Comparison of ENCODE assay signal across 9 mouse cellular contexts in genomic region chr11:94570612-94571011, GRCm38 (mm10). TPM values are rescaled to one million over a fixed set of nuclear protein-coding genes. Genes with fewer than 3 reads are reported as not detected.
DNase-seq lines count a peak whose midpoint lies in the region; ATAC-seq lines count a peak whose summit lies in the region.
"Had no signal": no experiment of that assay in that cellular context is flagged by ENCODE, and none has a peak within 500 bp of the region (broad histone marks: within the 10 kb centered on the region; RNA-seq: fewer than 3 reads in every experiment).

No protein-coding gene starts in this region.

- no peak for ATAC-seq in liver, embryonic 11.5 days (replicated peaks; ENCODE audit: low FRiP score)
- ATAC-seq in midbrain, embryonic 16.5 days: no peak

- H3K4me1 ChIP-seq in liver, embryonic 11.5 days (replicated peaks; ENCODE audit: control insufficient read depth, insufficient read depth, low read length): peaks cover 2% of the 10 kb centered on the region; the same call in 1 of the 2 replicates
- H3K4me1 ChIP-seq in midbrain, embryonic 16.5 days (ENCODE audit: control insufficient read depth, insufficient read depth, low read length): no peaks in the 10 kb centered on the region

- H3K4me3 ChIP-seq in liver, embryonic 11.5 days (ENCODE audit: low read depth, low read length): no peak overlapping the region
- H3K4me3 ChIP-seq in midbrain, embryonic 16.5 days (ENCODE audit: low read depth, low read length): no peak overlapping the region

- peaks cover 9% of the 10 kb centered on the region for H3K27me3 ChIP-seq in liver, embryonic 11.5 days (replicated peaks; ENCODE audit: control insufficient read depth, insufficient read depth, low read length)
- peaks cover 3% of the 10 kb centered on the region; the same call in 1 of the 2 replicates for H3K27me3 ChIP-seq in midbrain, embryonic 16.5 days (ENCODE audit: control insufficient read depth, insufficient read depth, low read depth, low read length)

- DNase-seq in retina, postnatal 1 day: peak; percentile 55
- DNase-seq in retina, embryonic 14.5 days (ENCODE audit: low spot score): no peak
- DNase-seq in heart, postnatal 4 days: peak; percentile 47
- no peak for DNase-seq in liver, embryonic 11.5 days (ENCODE audit: low spot score)
- DNase-seq in thymus, postnatal 4 days: peak; percentile 82
- no peak for DNase-seq in ovary, postnatal 36 days (ENCODE audit: low spot score)
- DNase-seq in right cerebral cortex, adult 2 months (ENCODE audit: low spot score in 2 of 2): no peak

- 33% methylated on average over 9 of the region's 9 CpGs for WGBS in liver, embryonic 11.5 days
- 51% methylated on average over 9 of the region's 9 CpGs for WGBS in midbrain, embryonic 16.5 days

- 0 out of 2 replicates have a peak overlapping the region, but pooled peaks have one; percentile 6 for H3K27ac ChIP-seq in liver, embryonic 11.5 days (ENCODE audit: low read depth, low read length)
- no peak overlapping the region for H3K27ac ChIP-seq in midbrain, embryonic 16.5 days (ENCODE audit: low read length)

- H3K4me2 ChIP-seq in liver, embryonic 11.5 days: no peak overlapping the region
- H3K4me2 ChIP-seq in midbrain, embryonic 16.5 days (ENCODE audit: low read length): no peak overlapping the region

- no peak overlapping the region for H3K9ac ChIP-seq in liver, embryonic 11.5 days (ENCODE audit: low read depth, low read length)
- no peak overlapping the region for H3K9ac ChIP-seq in midbrain, embryonic 16.5 days (ENCODE audit: low read depth, low read length)

- no peaks in the 10 kb centered on the region for H3K9me3 ChIP-seq in liver, embryonic 11.5 days (ENCODE audit: control insufficient read depth, low read length)
- no peaks in the 10 kb centered on the region for H3K9me3 ChIP-seq in midbrain, embryonic 16.5 days (replicated peaks; ENCODE audit: control insufficient read depth, low read length, poor library complexity, severe bottlenecking)
- H3K9me3 ChIP-seq: G1E had no signal

- no peaks in the 10 kb centered on the region for H3K36me3 ChIP-seq in liver, embryonic 11.5 days (ENCODE audit: control insufficient read depth, insufficient read depth, low read length)
- H3K36me3 ChIP-seq in midbrain, embryonic 16.5 days (ENCODE audit: control insufficient read depth, insufficient read depth, low read length): no peaks in the 10 kb centered on the region
- H3K36me3 ChIP-seq: G1E had no signal

RNA-seq across cellular contexts. Expression of gene Chad, which starts 5.8 kb away (rescaled TPM):
- total RNA-seq in heart, postnatal 4 days (2021): under 1 TPM; 0.61 to 0.62 TPM
- polyA plus RNA-seq in liver, embryonic 11.5 days (2014; fragmentation: Nextera tagmentation; extraction: Ambion mirVana): 0.16 and 0.25 TPM in 2 replicates
- 0.43 and 0.61 TPM in 2 replicates for polyA plus RNA-seq in midbrain, embryonic 16.5 days (2015; fragmentation: Nextera tagmentation; extraction: Ambion mirVana)
- polyA plus RNA-seq: G1E had no signal

RNA-seq across cellular contexts. Expression of gene Rsad1, which starts 21.6 kb away (rescaled TPM):
- 10 to 100 TPM; 12.3 to 13.0 TPM for total RNA-seq in heart, postnatal 4 days (2021)
- polyA plus RNA-seq in liver, embryonic 11.5 days (2014; fragmentation: Nextera tagmentation; extraction: Ambion mirVana): 3.9 and 4.1 TPM in 2 replicates
- 9.4 and 11.4 TPM in 2 replicates for polyA plus RNA-seq in midbrain, embryonic 16.5 days (2015; fragmentation: Nextera tagmentation; extraction: Ambion mirVana)

RNA-seq across cellular contexts. Expression of gene Acsf2, which starts 31.1 kb away (rescaled TPM):
- 10 to 100 TPM; 29.8 to 30.4 TPM for total RNA-seq in heart, postnatal 4 days (2021)
- 2.6 and 3.1 TPM in 2 replicates for polyA plus RNA-seq in liver, embryonic 11.5 days (2014; fragmentation: Nextera tagmentation; extraction: Ambion mirVana)
- polyA plus RNA-seq in midbrain, embryonic 16.5 days (2015; fragmentation: Nextera tagmentation; extraction: Ambion mirVana): 1.2 and 1.9 TPM in 2 replicates

RNA-seq across cellular contexts. Expression of gene Mycbpap, which starts 49.1 kb away (rescaled TPM):
- total RNA-seq in heart, postnatal 4 days (2021): 1 to 10 TPM; 5.9 to 6.3 TPM
- polyA plus RNA-seq in liver, embryonic 11.5 days (2014; fragmentation: Nextera tagmentation; extraction: Ambion mirVana): 0.84 and 1.1 TPM in 2 replicates
- polyA plus RNA-seq in midbrain, embryonic 16.5 days (2015; fragmentation: Nextera tagmentation; extraction: Ambion mirVana): 4.9 and 5.6 TPM in 2 replicates
- total RNA-seq: G1E had no signal
- polyA plus RNA-seq: G1E had no signal

RNA-seq across cellular contexts. Expression of gene Lrrc59, which starts 59.0 kb away (rescaled TPM):
- total RNA-seq in heart, postnatal 4 days (2021): 10 to 100 TPM; 85.0 to 91.8 TPM
- 224 and 246 TPM in 2 replicates for polyA plus RNA-seq in liver, embryonic 11.5 days (2014; fragmentation: Nextera tagmentation; extraction: Ambion mirVana)
- 151 and 158 TPM in 2 replicates for polyA plus RNA-seq in midbrain, embryonic 16.5 days (2015; fragmentation: Nextera tagmentation; extraction: Ambion mirVana)

Comparison
In these comparisons a context has a peak if more than half of its experiments do, and no peak if none do; other contexts are left out.
1. DNase-seq: peak in retina, postnatal 1 day (single experiment), heart, postnatal 4 days (single experiment) and thymus, postnatal 4 days (single experiment); none in retina, embryonic 14.5 days (single experiment), liver, embryonic 11.5 days (single experiment), ovary, postnatal 36 days (single experiment) and right cerebral cortex, adult 2 months (0 of 2).